Mouse (Mus musculus) lung, adult 2 months (tissue): ENCODE measurements around the gene Calm5. TPM values are rescaled to one million over a fixed set of nuclear protein-coding genes. Genes with fewer than 3 reads are reported as not detected.
"Not testable (repeated sequence)": the region's sequence is repeated elsewhere in the genome, so short reads cannot be mapped to it uniquely, and the experiment has no call there.

Experiments
- DNase-seq: peaks from one replicate; pipeline ENCODE4 v3.0.0; 2022
- H3K4me1 ChIP-seq: fragments of 200-500 bp; 2 replicates; pipeline ENCODE4 v1.6.1; 2011; ENCODE audit warnings: low read length; ENCODE audit not compliant: control insufficient read depth, insufficient read depth
- H3K4me3 ChIP-seq: fragments of 200-500 bp; replicated peaks from 2 replicates; pipeline ENCODE3; 2011; ENCODE audit warnings: low read depth, mild to moderate bottlenecking, control low read depth, low read length; ENCODE audit errors: extremely low read depth
- CTCF ChIP-seq: fragments of 200-500 bp; IDR thresholded peaks from 2 replicates; pipeline ENCODE4 v1.5.1; 2011; ENCODE audit warnings: mild to moderate bottlenecking, low read length, control low read depth; ENCODE audit not compliant: insufficient read depth
- POLR2A ChIP-seq: fragments of 200-500 bp; IDR thresholded peaks from 2 replicates; pipeline ENCODE4 v1.6.1; 2011; ENCODE audit warnings: low read depth, mild to moderate bottlenecking, control low read depth, low read length, borderline replicate concordance; ENCODE audit errors: extremely low read depth
- WGBS: fragments of 180-500 bp; shearing (Covaris S2); methylation state at CpG from one replicate; pipeline ENCODE4 v1.1.7; 2018; 5-methylcytosine and 5-hydroxymethylcytosine counted together
- polyA plus RNA-seq: library from polyadenylated mRNA; depleted of rRNA; stranded (reverse); fragments of >200 nt; gene quantifications from 2 replicates; pipeline ENCODE4 v1.2.3, GENCODE M21; 2012

Gene Calm5
- polyA plus RNA-seq, 1 experiment = not detected

GRCm38 (mm10) chr13:3831546-3831945 is 22.4 kb upstream of the Calm5 start:
- no peaks in the 10 kb centered on the region; the same call in 1 of the 2 replicates for H3K4me1 ChIP-seq
- whole genome bisulfite sequencing = 66% methylated on average over 5 of the region's 5 CpGs
- TF ChIP-seq POLR2A = no peak
- no peak for TF ChIP-seq CTCF
- DNase-seq = no peak
- H3K4me3 ChIP-seq = no peak overlapping the region

- no peak for DNase-seq
- no peak overlapping the region for H3K4me3 ChIP-seq
- H3K4me1 ChIP-seq = no peaks in the 10 kb centered on the region; the same call in 1 of the 2 replicates
- 55% methylated on average over 1 of the region's 1 CpGs for WGBS
- TF ChIP-seq CTCF (no peak), POLR2A (no peak)
Observed at GRCm38 (mm10) chr13:3831994-3832393, 22.0 kb upstream of the Calm5 start.

GRCm38 (mm10) chr13:3832450-3832849 is 21.5 kb upstream of the Calm5 start:
- H3K4me1 ChIP-seq = no peaks in the 10 kb centered on the region; the same call in 1 of the 2 replicates
- TF ChIP-seq POLR2A = no peak
- TF ChIP-seq CTCF = no peak
- WGBS = 21% methylated on average over 2 of the region's 2 CpGs
- no peak overlapping the region for H3K4me3 ChIP-seq
- DNase-seq = no peak

- DNase-seq, H3K4me1 ChIP-seq, H3K4me3 ChIP-seq: not testable (repeated sequence)
Observed at GRCm38 (mm10) chr13:3833644-3834043, 20.3 kb upstream of the Calm5 start.

- not testable (repeated sequence) for DNase-seq, H3K4me3 ChIP-seq, H3K4me1 ChIP-seq
Observed at GRCm38 (mm10) chr13:3837312-3837807, 16.6 kb upstream of the Calm5 start, which contains the start of gene Calm4. TSS of gene Calm4 (plus strand) at chr13:3837757.

- not testable (repeated sequence) for DNase-seq, H3K4me1 ChIP-seq, H3K4me3 ChIP-seq
Observed at GRCm38 (mm10) chr13:3840662-3841061, 13.3 kb upstream of the Calm5 start.

GRCm38 (mm10) chr13:3850330-3850729 is 3.6 kb upstream of the Calm5 start:
- H3K4me3 ChIP-seq = no peak overlapping the region
- no peak for DNase-seq
- 89% methylated on average over 1 of the region's 1 CpGs for WGBS
- H3K4me1 ChIP-seq = no peaks in the 10 kb centered on the region
- no peak for TF ChIP-seq CTCF

GRCm38 (mm10) chr13:3854856-3855255 is 883 bp downstream of the Calm5 start:
- H3K4me1 ChIP-seq = no peaks in the 10 kb centered on the region
- H3K4me3 ChIP-seq = no peak overlapping the region
- no peak for DNase-seq
- no peak for TF ChIP-seq POLR2A
- no peak for TF ChIP-seq CTCF
- WGBS = 87% methylated on average over 2 of the region's 2 CpGs

- TF ChIP-seq CTCF (no peak), POLR2A (no peak)
- DNase-seq = no peak
- Histone ChIP-seq H3K4me1 (no peaks in the 10 kb centered on the region), H3K4me3 (no peak overlapping the region)
- WGBS = 84% methylated on average over 1 of the region's 1 CpGs
Observed at GRCm38 (mm10) chr13:3856252-3856651, 2.3 kb downstream of the Calm5 start.

- 92% methylated on average over 8 of the region's 8 CpGs for WGBS
- Histone ChIP-seq H3K4me1 (no peaks in the 10 kb centered on the region), H3K4me3 (no peak overlapping the region)
- no peak for DNase-seq
- TF ChIP-seq CTCF = no peak
- TF ChIP-seq POLR2A = no peak
Observed at GRCm38 (mm10) chr13:3861251-3861650, 7.3 kb downstream of the Calm5 start.

- 82% methylated on average over 3 of the region's 3 CpGs for WGBS
- TF ChIP-seq CTCF (no peak), POLR2A (no peak)
Observed at GRCm38 (mm10) chr13:3862325-3862724, 8.4 kb downstream of the Calm5 start.

More at GRCm38 (mm10) chr13:3862325-3862724, 8.4 kb downstream of the Calm5 start:
- no peaks in the 10 kb centered on the region for H3K4me1 ChIP-seq
- no peak for DNase-seq
- no peak overlapping the region for H3K4me3 ChIP-seq
